ENCODE assay signal across 9 mouse cellular contexts in the genomic region with DNA sequence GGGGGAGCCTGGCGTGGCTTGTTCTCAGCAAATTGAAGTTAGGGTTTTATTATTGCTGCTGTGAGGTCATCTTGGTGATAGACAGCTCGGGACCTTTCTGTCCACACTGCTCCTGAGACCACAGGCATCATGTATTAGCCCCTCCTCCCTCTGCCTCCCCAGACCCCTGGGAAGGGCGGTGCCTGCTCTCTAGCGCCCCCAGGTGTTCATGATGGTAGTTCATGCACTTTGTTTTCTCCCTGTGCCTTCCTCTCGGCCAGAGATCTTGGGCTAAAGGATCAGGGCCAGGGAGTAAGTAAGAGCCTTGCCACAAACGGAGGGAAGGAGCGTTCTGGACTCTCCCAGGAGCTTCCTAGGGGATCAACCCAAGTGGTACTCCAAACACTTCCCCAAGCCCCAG. TPM values are rescaled to one million over a fixed set of nuclear protein-coding genes. Genes with fewer than 3 reads are reported as not detected.
A peak's percentile ranks its signal among the peaks of the same experiment; 100 is the strongest.
DNase-seq lines count a peak whose midpoint lies in the region; TF ChIP-seq lines count a peak whose summit lies in the region.
"Had no signal": no experiment of that assay in that cellular context is flagged by ENCODE, and none has a peak within 500 bp of the region (broad histone marks: within the 10 kb centered on the region; RNA-seq: fewer than 3 reads in every experiment).

No protein-coding gene starts in this region.

- no peak for TF ChIP-seq EP300 in heart, adult 2 months (IDR thresholded peaks at IDR 0.05; ENCODE audit: insufficient read depth, low read depth, low read length)

- no peaks in the 10 kb centered on the region for H3K79me2 ChIP-seq in heart, adult 2 months (replicated peaks; ENCODE audit: control insufficient read depth, insufficient read depth, low read length)

- H3K27me3 ChIP-seq in heart, adult 2 months (ENCODE audit: control insufficient read depth, insufficient read depth, low read length): no peaks in the 10 kb centered on the region; the same call in 1 of the 2 replicates
- peaks cover 12% of the 10 kb centered on the region; the same call in 1 of the 2 replicates for H3K27me3 ChIP-seq in heart, embryonic 10.5 days (ENCODE audit: insufficient read depth, poor library complexity, severe bottlenecking)
- peaks cover 31% of the 10 kb centered on the region for H3K27me3 ChIP-seq in limb, embryonic 10.5 days (ENCODE audit: low read depth, poor library complexity, severe bottlenecking)

- H3K36me3 ChIP-seq in heart, adult 2 months (ENCODE audit: control insufficient read depth, insufficient read depth, low read length): no peaks in the 10 kb centered on the region
- no peaks in the 10 kb centered on the region for H3K36me3 ChIP-seq in heart, embryonic 10.5 days
- no peaks in the 10 kb centered on the region for H3K36me3 ChIP-seq in limb, embryonic 10.5 days
- H3K36me3 ChIP-seq: heart, embryonic 13.5 days had no signal

- H3K27ac ChIP-seq in heart, adult 2 months: no peak overlapping the region
- H3K27ac ChIP-seq in heart, embryonic 10.5 days: no peak overlapping the region
- H3K27ac ChIP-seq in limb, embryonic 10.5 days: peak overlapping the region; percentile 61; the same call in 1 of the 2 replicates
- H3K27ac ChIP-seq: heart, embryonic 13.5 days had no signal

- TF ChIP-seq POLR2A in heart, adult 2 months (IDR thresholded peaks at IDR 0.05; ENCODE audit: insufficient read depth, low read depth, low read length): no peak

- no peak overlapping the region for H3K4me3 ChIP-seq in heart, adult 2 months
- H3K4me3 ChIP-seq in heart, embryonic 10.5 days: no peak overlapping the region
- H3K4me3 ChIP-seq in limb, embryonic 10.5 days: no peak overlapping the region
- H3K4me3 ChIP-seq: heart, embryonic 13.5 days had no signal

- TF ChIP-seq CTCF in heart, adult 2 months (IDR thresholded peaks at IDR 0.05): peak; percentile 47

- no peak overlapping the region for H3K9ac ChIP-seq in heart, adult 2 months (ENCODE audit: low read depth, low read length)
- H3K9ac ChIP-seq: heart, embryonic 13.5 days had no signal

- H3K9me3 ChIP-seq in heart, embryonic 10.5 days: no peaks in the 10 kb centered on the region
- H3K9me3 ChIP-seq in limb, embryonic 10.5 days (replicated peaks): no peaks in the 10 kb centered on the region
- H3K9me3 ChIP-seq: heart, embryonic 13.5 days had no signal

- intact Hi-C loops in heart, adult 2 months (cut with DNase I): loop anchor here (2.0 to 5.0 kb wide), 2 partner anchors 40 to 917 kb away; no protein-coding TSS in a partner anchor

- peak in 1 of 2 experiments; percentile 31 for DNase-seq in heart, adult 2 months
- DNase-seq in heart, embryonic 10.5 days (ENCODE audit: low spot score): no peak
- peak; percentile 27 for DNase-seq in thymus, postnatal 14 days
- no peak for DNase-seq in thymus, adult 18-20 months
- peak; percentile 67 for DNase-seq in limb, embryonic 10.5 days (ENCODE audit: low spot score)
- peak; percentile 78 for DNase-seq in testis, postnatal 10 days (ENCODE audit: low spot score)
- no peak for DNase-seq in frontal cortex, postnatal 25 days (ENCODE audit: low spot score in 2 of 2)
- no peak for DNase-seq in Muller cell, postnatal 12 days (ENCODE audit: inconsistent ontology term)

- no peaks in the 10 kb centered on the region for H3K4me1 ChIP-seq in heart, adult 2 months (ENCODE audit: control insufficient read depth, insufficient read depth, low read length)
- peaks cover 8% of the 10 kb centered on the region; the same call in 1 of the 2 replicates for H3K4me1 ChIP-seq in heart, embryonic 10.5 days
- peaks cover 30% of the 10 kb centered on the region for H3K4me1 ChIP-seq in limb, embryonic 10.5 days

- WGBS in heart, adult 2 months: 58% methylated on average over 7 of the region's 7 CpGs
- WGBS in heart, embryonic 10.5 days: 48% methylated on average over 7 of the region's 7 CpGs
- WGBS in limb, embryonic 10.5 days: 44% methylated on average over 7 of the region's 7 CpGs

RNA-seq across cellular contexts. Expression of a gene that starts 32.2 kb away (rescaled TPM):
- not detected for total RNA-seq in heart, adult 2 months (2021)
- polyA plus RNA-seq in heart, adult 2 months (2012; rRNA removed): 0.23 TPM in 1 of 2 replicates, not detected in the other
- polyA plus RNA-seq in heart, embryonic 10.5 days (2016; fragmentation: Nextera tagmentation; extraction: Ambion mirVana): 0.87 and 19.6 TPM in 2 replicates
- polyA plus RNA-seq in limb, embryonic 10.5 days (2016; fragmentation: Nextera tagmentation; extraction: Ambion mirVana): 0.46 TPM in 1 of 2 replicates, not detected in the other

Comparison
In these comparisons a context has a peak if more than half of its experiments do, and no peak if none do; other contexts are left out.
1. DNase-seq: peak in thymus, postnatal 14 days (single experiment), limb, embryonic 10.5 days (single experiment) and testis, postnatal 10 days (single experiment); none in heart, embryonic 10.5 days (single experiment), thymus, adult 18-20 months (0 of 2), frontal cortex, postnatal 25 days (0 of 2) and Muller cell, postnatal 12 days (single experiment).